Mouse (Mus musculus): ENCODE results near the gene Il17rd. TPM values are rescaled to one million over a fixed set of nuclear protein-coding genes. Genes with fewer than 3 reads are reported as not detected.

Il17rd gene
- polyA plus RNA-seq, 1 experiment from 2014 or later: 3.0 TPM

GRCm38 (mm10) chr14:27048231-27048956 is 9.7 kb downstream of the Il17rd start:
- Histone ChIP-seq H3K27ac (no peak overlapping the region), H3K27me3 (replicated peaks) (no peaks in the 10 kb centered on the region), H3K4me3 (replicated peaks) (no peak overlapping the region), H3K4me1 (peaks cover 32% of the 10 kb centered on the region), H3K9ac (no peak overlapping the region), H3K36me3 (no peaks in the 10 kb centered on the region), H3K4me2 (no peak overlapping the region), H3K9me3 (no peaks in the 10 kb centered on the region)
- WGBS: 69% methylated on average over 8 of the region's 8 CpGs
- no peak for ATAC-seq (ENCODE audit: insufficient read depth, low FRiP score, low read depth)

GRCm38 (mm10) chr14:27050043-27050442 is 11.3 kb downstream of the Il17rd start:
- Histone ChIP-seq H3K4me2 (no peak overlapping the region), H3K27me3 (replicated peaks) (no peaks in the 10 kb centered on the region), H3K36me3 (no peaks in the 10 kb centered on the region), H3K4me3 (replicated peaks) (no peak overlapping the region), H3K27ac (no peak overlapping the region), H3K4me1 (peaks cover 16% of the 10 kb centered on the region), H3K9ac (no peak overlapping the region), H3K9me3 (no peaks in the 10 kb centered on the region)
- WGBS: 51% methylated on average over 9 of the region's 9 CpGs
- no peak for ATAC-seq (ENCODE audit: insufficient read depth, low FRiP score, low read depth)

GRCm38 (mm10) chr14:27050560-27051510 is 12.1 kb downstream of the Il17rd start:
- no peak overlapping the region for H3K9ac ChIP-seq
- ATAC-seq (ENCODE audit: insufficient read depth, low FRiP score, low read depth): no peak
- no peaks in the 10 kb centered on the region for H3K27me3 ChIP-seq (replicated peaks)
- no peaks in the 10 kb centered on the region for H3K36me3 ChIP-seq
- H3K9me3 ChIP-seq: no peaks in the 10 kb centered on the region
- no peak overlapping the region for H3K27ac ChIP-seq
- peaks cover 14% of the 10 kb centered on the region for H3K4me1 ChIP-seq
- H3K4me2 ChIP-seq: no peak overlapping the region
- no peak overlapping the region for H3K4me3 ChIP-seq (replicated peaks)
- 44% methylated on average over 18 of the region's 18 CpGs for WGBS

GRCm38 (mm10) chr14:27051511-27051895 is 12.8 kb downstream of the Il17rd start:
- H3K9me3 ChIP-seq: no peaks in the 10 kb centered on the region
- H3K36me3 ChIP-seq: no peaks in the 10 kb centered on the region
- no peak overlapping the region for H3K4me2 ChIP-seq
- no peak overlapping the region for H3K4me3 ChIP-seq (replicated peaks)
- H3K9ac ChIP-seq: no peak overlapping the region
- H3K27me3 ChIP-seq (replicated peaks): no peaks in the 10 kb centered on the region
- H3K4me1 ChIP-seq: peaks cover 14% of the 10 kb centered on the region
- no peak for ATAC-seq (ENCODE audit: insufficient read depth, low FRiP score, low read depth)
- no peak overlapping the region for H3K27ac ChIP-seq
- WGBS: 46% methylated on average over 5 of the region's 5 CpGs

- Histone ChIP-seq H3K4me1 (peaks cover 17% of the 10 kb centered on the region; the same call in 1 of the 2 replicates), H3K4me3 (replicated peaks) (no peak overlapping the region), H3K27me3 (replicated peaks) (no peaks in the 10 kb centered on the region), H3K9me3 (no peaks in the 10 kb centered on the region), H3K9ac (no peak overlapping the region), H3K36me3 (no peaks in the 10 kb centered on the region), H3K27ac (peak overlapping the region; percentile 75), H3K4me2 (peak overlapping the region; percentile 16; the same call in 1 of the 2 replicates)
- no peak for ATAC-seq (ENCODE audit: insufficient read depth, low FRiP score, low read depth)
- 9% methylated on average over 13 of the region's 13 CpGs for WGBS
These were observed 19.9 kb downstream of the Il17rd start for GRCm38 (mm10) chr14:27058535-27059223.

- Histone ChIP-seq H3K9me3 (no peaks in the 10 kb centered on the region), H3K4me3 (replicated peaks) (no peak overlapping the region), H3K9ac (no peak overlapping the region), H3K4me2 (peak overlapping the region; percentile 16; the same call in 1 of the 2 replicates), H3K27ac (peak overlapping the region; percentile 75; the same call in 1 of the 2 replicates), H3K27me3 (replicated peaks) (no peaks in the 10 kb centered on the region), H3K4me1 (peaks cover 17% of the 10 kb centered on the region; the same call in 1 of the 2 replicates), H3K36me3 (no peaks in the 10 kb centered on the region)
- WGBS: 13% methylated on average over 8 of the region's 8 CpGs
- no peak; the same call in 1 of the 2 replicates for ATAC-seq (ENCODE audit: insufficient read depth, low FRiP score, low read depth)
These were observed 20.4 kb downstream of the Il17rd start for GRCm38 (mm10) chr14:27059224-27059558.

- Histone ChIP-seq H3K4me2 (no peak overlapping the region), H3K4me3 (replicated peaks) (no peak overlapping the region), H3K4me1 (peaks cover 37% of the 10 kb centered on the region), H3K36me3 (no peaks in the 10 kb centered on the region), H3K27me3 (replicated peaks) (no peaks in the 10 kb centered on the region), H3K27ac (no peak overlapping the region), H3K9me3 (no peaks in the 10 kb centered on the region), H3K9ac (no peak overlapping the region)
- WGBS: 82% methylated on average over 1 of the region's 1 CpGs
- no peak for ATAC-seq (ENCODE audit: insufficient read depth, low FRiP score, low read depth)
These were observed 24.6 kb downstream of the Il17rd start for GRCm38 (mm10) chr14:27063338-27063737.

- no peaks in the 10 kb centered on the region for H3K36me3 ChIP-seq
- 21% methylated on average over 9 of the region's 9 CpGs for WGBS
- H3K9me3 ChIP-seq: no peaks in the 10 kb centered on the region
- 0 out of 2 replicates have a peak, but pooled peaks have one; percentile 38 for ATAC-seq (ENCODE audit: insufficient read depth, low FRiP score, low read depth)
- H3K9ac ChIP-seq: no peak overlapping the region
- no peak overlapping the region for H3K4me3 ChIP-seq (replicated peaks)
- peaks cover 41% of the 10 kb centered on the region for H3K4me1 ChIP-seq
- H3K4me2 ChIP-seq: no peak overlapping the region
- peak overlapping the region; percentile 26 for H3K27ac ChIP-seq
- H3K27me3 ChIP-seq (replicated peaks): no peaks in the 10 kb centered on the region
These were observed 27.6 kb downstream of the Il17rd start for GRCm38 (mm10) chr14:27066171-27066929.

GRCm38 (mm10) chr14:27067866-27068271 is 29.1 kb downstream of the Il17rd start:
- Histone ChIP-seq H3K27ac (peak overlapping the region; percentile 37), H3K27me3 (replicated peaks) (no peaks in the 10 kb centered on the region), H3K4me1 (peaks cover 49% of the 10 kb centered on the region), H3K4me3 (replicated peaks) (no peak overlapping the region), H3K4me2 (no peak overlapping the region), H3K36me3 (no peaks in the 10 kb centered on the region), H3K9ac (no peak overlapping the region), H3K9me3 (no peaks in the 10 kb centered on the region)
- WGBS: 25% methylated on average over 6 of the region's 6 CpGs
- ATAC-seq (ENCODE audit: insufficient read depth, low FRiP score, low read depth): no peak

- no peak for ATAC-seq (ENCODE audit: insufficient read depth, low FRiP score, low read depth)
- WGBS: 44% methylated on average over 8 of the region's 8 CpGs
- Histone ChIP-seq H3K9ac (no peak overlapping the region), H3K27ac (peak overlapping the region; percentile 41; the same call in 1 of the 2 replicates), H3K4me3 (replicated peaks) (no peak overlapping the region), H3K27me3 (replicated peaks) (no peaks in the 10 kb centered on the region), H3K9me3 (no peaks in the 10 kb centered on the region), H3K4me2 (no peak overlapping the region), H3K36me3 (no peaks in the 10 kb centered on the region), H3K4me1 (peaks cover 57% of the 10 kb centered on the region)
These were observed 30.8 kb downstream of the Il17rd start for GRCm38 (mm10) chr14:27069434-27070097.

- Histone ChIP-seq H3K4me2 (no peak overlapping the region), H3K36me3 (no peaks in the 10 kb centered on the region), H3K27ac (0 out of 2 replicates have a peak overlapping the region, but pooled peaks have one; percentile 41), H3K4me1 (peaks cover 62% of the 10 kb centered on the region), H3K27me3 (replicated peaks) (no peaks in the 10 kb centered on the region), H3K9ac (no peak overlapping the region), H3K9me3 (no peaks in the 10 kb centered on the region), H3K4me3 (replicated peaks) (no peak overlapping the region)
- WGBS: 44% methylated on average over 3 of the region's 3 CpGs
- no peak for ATAC-seq (ENCODE audit: insufficient read depth, low FRiP score, low read depth)
These were observed 31.4 kb downstream of the Il17rd start for GRCm38 (mm10) chr14:27070128-27070527.
